Mouse (Mus musculus) left cerebral cortex, postnatal 25 days (tissue): ENCODE results near the gene Clip3. TPM values are rescaled to one million over a fixed set of nuclear protein-coding genes. Genes with fewer than 3 reads are reported as not detected.

ENCODE experiments used
- DNase-seq, 2 experiments: peaks; one replicate each; pipeline ENCODE4 v3.0.0; 2022; ENCODE audit warnings: low spot score in 2 of 2, mixed read lengths in 1 of 2
- intact Hi-C: fragments of 180-260 bp; cut with DNase I; formaldehyde crosslinking; loops from one replicate; pipeline ENCODE4 v1.15.1; 2025
- total RNA-seq, 2 experiments: library from RNA; stranded (reverse); gene quantifications; 2 replicates each; pipeline ENCODE4 v1.2.3; 2021

The Clip3 gene
- total RNA-seq, 2 experiments from 2014 or later, result 467 to 489 TPM

DNA sequence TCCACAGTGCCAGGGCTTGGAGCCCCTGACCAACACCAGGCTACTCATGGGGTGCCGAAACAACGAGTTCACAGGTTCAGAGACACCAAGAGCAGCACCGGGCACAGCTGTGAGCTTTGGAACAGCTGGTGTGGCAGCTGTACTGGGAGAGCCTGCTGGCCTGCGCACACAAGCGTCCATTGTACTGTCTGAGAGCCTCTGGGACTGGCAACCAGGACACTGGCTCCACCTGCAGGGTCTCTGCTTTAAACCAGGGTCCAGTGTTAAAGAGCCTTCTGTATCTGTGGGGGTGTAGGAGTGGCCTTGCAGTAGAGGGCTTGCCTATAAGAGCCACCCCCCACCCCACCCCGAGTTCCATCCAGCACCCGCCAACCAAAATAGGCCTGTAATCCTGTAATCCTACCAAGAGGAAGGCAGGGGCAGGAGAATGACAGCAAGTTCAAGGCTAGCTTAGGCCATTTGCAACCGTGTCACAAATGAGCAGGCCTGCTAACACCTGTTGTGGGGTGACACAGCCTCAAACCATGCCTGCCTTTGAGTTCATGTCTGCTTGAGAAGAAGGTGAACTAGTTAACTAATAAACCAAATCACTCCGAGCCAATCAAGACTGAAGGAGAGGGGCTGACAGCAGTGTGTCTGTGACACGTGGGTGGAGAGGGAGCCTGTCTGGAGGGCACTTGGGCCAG is 1.7 kb upstream of the Clip3 start:
- DNase-seq, result peak in 1 of 2 experiments; percentile 46
- intact Hi-C loops, result loop anchor here (2.0 kb wide), 1 partner anchor 57 kb away; the partner anchor contains the start of gene Tbcb

DNA sequence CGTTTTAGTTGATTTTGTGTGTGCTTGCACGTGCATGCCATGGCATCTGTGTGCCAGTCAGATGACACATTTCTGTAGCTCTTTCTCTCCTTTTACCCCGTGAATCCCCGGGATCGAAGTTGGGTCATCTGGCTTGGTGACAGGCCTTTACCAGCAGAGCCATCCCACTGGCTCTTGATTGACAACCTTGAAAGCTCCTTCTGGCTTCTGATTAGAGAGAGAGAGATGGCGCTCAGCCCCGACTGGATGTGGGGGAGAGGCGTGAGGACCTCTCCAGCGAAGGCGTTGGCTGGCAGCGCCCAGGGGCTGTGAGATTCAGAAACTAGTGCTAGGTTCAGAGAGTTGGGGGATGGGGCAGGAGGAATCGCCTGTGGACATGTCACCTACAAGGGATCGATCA is 2.3 kb downstream of the Clip3 start:
- DNase-seq, result peak in 1 of 2 experiments; percentile 70
- intact Hi-C loops, result no loop called here

DNA sequence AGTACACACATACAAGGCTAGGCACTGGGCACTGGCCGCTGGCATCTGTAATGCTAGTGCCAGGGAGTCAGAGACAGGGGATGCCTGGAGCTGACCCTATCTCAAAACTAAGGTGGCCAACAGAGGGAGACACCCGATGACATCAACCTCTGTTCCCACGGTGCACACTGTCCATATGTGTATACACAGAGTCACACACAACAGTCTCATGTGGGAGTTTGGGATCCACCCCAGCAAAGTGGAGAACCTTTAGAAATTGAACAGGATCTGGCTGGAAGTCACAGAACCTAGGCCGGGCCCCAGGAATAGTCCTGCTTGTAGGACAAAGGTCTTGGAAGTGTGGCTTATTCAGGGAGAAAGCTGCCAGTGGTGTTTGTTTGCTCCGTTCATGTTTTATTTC is 2.8 kb downstream of the Clip3 start:
- DNase-seq, result no peak
- intact Hi-C loops, result no loop called here

DNA sequence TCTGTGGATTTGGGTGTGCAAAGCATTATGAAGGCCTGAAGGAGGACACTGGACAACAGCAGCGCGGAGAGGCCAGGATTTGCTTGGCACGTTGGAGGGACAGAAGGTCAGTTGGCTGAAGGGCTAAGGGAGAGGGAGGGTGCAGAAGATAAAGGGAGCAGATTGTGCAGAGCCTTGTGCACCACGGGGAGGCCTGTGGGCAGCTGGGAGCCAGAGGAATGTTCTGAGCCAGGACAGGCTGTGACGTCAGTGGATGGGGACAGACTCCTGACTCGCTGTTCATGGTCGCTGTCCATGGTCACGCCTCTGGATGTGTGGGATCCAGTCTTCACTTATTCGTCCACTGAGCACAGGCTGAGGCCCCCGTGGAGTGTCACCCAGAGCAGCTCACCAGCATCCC is 3.6 kb downstream of the Clip3 start:
- intact Hi-C loops, result no loop called here
- DNase-seq, result peak; percentile 36 to 59

DNA sequence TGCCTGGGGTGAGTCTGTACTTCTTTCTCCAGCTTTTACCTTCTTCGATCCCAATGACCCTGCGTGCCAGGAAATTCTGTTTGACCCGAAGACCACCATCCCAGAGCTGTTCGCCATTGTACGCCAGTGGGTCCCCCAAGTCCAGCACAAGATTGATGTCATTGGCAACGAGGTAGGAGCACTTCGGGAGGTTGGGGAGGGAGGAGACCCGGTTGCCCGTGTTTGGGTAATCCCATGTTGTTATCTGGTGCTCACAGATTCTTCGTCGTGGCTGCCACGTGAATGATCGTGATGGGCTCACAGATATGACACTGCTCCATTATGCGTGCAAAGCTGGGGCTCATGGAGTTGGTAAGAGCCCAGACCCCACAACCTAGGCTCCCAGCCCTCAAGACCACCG is 5.3 kb downstream of the Clip3 start:
- intact Hi-C loops, result no loop called here
- DNase-seq, result no peak

DNA sequence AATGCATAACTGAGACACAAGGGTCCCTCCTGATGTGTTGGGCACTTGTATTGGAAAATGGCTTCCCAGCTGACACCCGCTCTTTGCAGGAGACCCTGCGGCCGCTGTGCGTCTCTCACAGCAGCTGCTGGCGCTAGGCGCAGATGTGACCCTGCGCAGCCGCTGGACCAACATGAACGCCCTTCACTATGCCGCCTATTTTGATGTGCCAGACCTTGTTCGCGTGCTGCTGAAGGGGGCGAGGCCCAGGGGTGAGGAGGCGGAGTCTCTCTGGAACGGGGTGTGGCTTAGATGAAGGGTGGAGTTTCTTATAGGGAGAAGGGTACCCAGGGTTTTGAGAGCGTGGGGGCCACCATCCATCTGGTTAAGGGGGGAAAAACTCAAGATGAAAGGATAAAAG is 5.7 kb downstream of the Clip3 start:
- no peak for DNase-seq
- intact Hi-C loops, result no loop called here

DNA sequence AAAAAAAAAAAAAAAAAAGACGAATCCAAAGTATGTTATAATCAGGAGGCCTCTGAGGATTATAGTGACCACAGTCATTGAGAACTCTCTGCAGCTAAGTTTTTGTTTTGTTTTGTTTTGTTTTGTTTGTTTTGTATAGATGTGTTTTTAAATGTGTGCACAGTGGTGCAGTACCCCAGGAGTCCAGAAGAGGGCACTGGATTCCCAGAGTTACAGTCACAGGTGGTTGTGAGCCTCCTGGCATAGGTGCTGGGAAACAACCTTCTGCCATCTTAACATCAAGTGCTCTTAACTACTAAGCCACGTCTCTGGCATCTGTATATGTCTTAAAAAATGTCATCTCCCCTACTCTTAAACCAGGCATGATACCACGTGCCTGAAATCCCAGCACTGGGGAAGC is 9.4 kb downstream of the Clip3 start:
- intact Hi-C loops, result no loop called here
- DNase-seq, result no peak

DNA sequence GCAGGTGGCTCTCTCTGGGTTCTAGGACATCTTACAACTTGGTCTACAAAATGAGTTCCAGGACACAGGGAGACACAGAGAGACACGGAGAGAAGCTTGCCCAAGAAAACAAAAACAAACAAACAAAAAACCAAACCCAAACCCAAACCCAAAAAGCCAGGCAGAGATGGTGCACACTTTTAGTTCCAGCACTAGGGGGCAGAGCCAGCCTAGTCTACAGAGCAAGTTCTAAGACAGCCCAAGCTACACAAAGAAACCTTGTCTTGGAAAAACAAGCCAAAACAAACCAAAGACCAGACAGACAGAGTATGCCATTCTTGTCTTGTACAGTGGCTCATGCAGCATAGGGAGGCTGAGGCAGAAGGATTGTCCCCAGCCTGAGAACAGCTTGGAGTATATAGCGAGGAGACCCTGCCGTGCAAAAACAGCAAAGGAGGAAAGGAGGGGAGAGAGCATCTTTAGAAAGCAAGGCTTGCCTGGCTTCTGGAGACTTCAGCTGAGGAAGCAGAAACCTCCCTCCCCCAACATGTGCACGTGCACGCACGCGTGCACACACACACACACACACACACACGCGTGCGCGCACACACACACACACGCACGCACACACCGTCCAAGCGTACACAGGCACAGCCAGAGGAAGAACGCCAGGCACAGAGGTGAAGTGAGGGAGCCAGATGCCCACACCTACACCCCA is 14.7 kb downstream of the Clip3 start:
- intact Hi-C loops, result no loop called here

DNA sequence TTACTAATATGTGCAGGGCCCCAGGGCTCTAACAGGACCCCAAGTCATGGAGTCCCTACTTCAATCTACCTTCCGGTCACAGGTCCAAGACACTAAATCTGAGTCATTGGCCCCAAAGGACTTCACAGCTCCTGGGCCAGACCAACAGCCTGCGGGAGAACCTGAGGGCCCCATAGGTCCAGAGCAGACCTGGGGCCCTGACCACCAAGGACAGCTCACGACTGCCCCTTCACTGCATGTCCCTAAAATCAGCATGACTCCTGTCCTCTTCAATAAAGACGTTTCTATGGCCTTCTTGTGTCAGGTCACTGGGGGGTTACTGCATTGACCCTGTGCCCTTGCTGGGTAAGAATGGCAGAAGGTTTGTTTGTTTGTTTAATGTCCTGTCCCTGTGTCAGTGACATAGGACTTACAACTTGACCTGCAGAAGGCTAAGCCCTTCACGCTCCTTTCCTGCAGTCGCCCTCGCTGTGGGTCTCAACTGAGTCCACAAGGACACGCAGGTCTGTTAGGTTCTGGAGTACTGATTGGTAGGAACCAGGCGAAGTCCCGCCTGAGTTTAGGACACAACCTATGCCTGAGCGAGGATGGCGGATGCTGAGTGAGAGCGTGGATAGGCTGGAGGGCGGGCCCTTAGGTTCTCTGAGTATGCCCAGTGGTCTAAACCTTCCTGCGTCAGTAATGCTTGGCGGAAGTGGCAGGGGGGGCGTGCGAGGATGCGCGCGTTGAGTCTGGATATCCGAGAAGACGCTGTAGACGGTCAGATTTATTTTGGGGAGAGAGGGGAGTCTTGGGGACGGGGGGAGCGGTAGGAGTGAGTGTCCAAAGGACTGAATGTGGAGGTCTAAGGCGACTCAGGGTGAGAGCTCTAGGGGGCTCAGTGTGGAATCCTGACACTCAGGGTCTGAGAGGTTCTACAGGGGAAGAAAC is 16.8 kb downstream of the Clip3 start, which contains the start of gene Alkbh6:
Gene Alkbh6, plus strand, starts transcription at position 642 of the 930 bp plus-strand sequence.
- peak; percentile 95 to 99 for DNase-seq
- intact Hi-C loops, result no loop called here

More for the DNA sequence above, 14.7 kb downstream of the Clip3 start:
- no peak for DNase-seq

DNA sequence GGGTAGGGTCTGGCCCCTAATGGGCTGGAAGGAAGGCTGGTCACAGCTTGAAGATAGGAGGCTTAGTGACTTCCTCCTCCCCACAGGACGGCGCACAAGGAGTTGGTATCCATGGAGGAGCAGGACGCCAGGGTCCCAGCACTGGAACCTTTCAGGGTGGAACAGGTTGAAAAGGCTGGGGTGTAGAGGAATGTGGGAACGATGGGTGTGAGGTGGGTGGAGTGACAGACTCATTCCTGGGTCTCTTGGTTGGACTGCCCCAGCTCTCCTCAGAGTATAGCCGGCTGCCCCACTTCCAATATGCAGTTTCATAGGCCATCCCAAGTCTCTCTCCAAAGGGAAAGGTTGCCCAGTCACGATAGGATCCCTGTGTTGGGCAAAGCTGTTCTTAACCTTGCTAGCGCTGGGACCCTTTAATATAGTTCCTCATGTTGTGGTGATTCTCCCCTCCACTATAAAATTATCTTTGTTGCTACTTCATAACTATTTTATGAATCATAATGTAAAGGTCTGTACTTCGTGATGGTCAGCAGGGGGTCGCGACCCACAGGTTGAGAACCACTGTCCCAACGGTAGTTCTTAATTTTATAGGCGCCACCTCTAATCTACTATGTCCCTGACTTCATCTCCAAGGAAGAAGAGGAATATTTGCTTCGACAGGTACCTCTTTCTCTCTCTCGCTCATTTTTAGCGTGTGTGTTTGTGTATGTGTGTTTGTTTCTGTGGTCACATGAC is 18.0 kb downstream of the Clip3 start:
- no peak for DNase-seq
- intact Hi-C loops, result no loop called here

DNA sequence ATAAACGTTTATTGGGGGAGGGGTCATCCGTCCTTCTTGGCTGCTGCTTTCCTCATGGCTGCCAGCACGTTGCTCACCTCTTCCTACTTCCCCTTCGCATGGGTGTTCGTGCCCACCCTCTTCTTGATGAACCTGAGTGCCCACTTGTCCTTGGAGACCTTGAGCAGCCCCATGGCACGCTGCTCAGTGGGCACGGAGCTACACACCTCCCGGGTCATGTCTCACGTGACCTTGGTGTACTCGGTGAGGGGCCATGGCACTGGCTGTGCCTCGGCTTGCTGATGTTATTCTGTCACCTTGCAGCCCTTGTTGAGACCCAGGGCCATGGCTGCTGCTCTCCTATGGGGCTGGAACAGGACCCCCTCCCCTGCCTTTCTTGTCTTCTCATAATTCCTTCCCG is 18.6 kb downstream of the Clip3 start:
- no peak for DNase-seq
- intact Hi-C loops, result no loop called here

DNA sequence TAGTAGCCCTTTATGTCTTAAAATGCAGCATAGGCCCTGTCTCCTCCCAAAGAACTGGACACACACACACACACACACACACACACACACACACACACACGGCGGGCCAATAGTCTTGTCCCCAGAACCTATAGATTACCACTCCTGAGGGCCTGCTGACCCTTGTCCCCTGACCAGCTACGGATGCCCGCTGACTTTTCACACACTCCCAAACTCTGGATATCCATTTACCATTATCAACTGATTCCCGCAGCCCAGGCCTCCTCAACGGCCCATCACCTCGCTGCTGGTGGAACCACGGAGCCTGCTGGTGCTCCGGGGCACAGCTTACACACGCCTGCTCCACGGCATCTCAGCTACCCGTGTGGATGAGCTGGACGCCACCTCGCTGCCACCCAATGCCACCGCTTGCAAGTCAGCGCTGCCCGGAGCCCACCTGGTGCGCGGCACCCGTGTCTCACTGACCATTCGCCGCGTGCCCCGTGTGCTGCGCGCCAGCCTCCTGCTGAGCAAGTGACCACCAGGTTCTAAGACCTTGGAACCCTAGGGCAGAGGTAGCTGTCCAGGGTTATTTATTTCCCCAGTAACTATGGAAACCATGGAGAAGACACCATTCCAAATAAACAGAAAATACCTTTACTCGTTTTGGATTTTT is 22.3 kb downstream of the Clip3 start:
- intact Hi-C loops, result no loop called here
- no peak for DNase-seq

DNA sequence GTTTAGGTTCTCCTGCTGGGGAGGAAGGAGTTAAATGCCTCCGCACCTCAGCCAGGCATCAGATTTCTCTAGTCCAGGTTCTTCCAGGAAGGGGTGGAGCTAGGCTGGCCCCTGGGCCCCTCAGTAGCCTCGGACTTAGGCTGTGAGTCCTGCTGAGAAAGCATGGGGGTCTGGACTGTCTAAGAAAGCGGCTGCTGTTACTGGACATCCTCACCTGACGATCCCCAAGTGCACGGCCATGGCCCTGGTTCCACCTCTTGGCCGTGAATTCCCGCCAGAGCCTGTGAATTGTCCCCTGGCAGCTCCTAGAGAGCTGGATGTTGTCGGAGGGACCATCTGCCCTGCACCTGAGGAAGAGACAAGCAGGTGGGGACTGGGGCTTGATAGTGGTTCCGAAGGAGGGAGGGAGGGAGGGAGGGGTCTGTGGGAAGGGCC is 23.2 kb downstream of the Clip3 start, which contains the start of gene Syne4:
Gene Syne4, plus strand, starts transcription at position 87 of the 435 bp plus-strand sequence.
- intact Hi-C loops, result no loop called here
- no peak for DNase-seq

DNA sequence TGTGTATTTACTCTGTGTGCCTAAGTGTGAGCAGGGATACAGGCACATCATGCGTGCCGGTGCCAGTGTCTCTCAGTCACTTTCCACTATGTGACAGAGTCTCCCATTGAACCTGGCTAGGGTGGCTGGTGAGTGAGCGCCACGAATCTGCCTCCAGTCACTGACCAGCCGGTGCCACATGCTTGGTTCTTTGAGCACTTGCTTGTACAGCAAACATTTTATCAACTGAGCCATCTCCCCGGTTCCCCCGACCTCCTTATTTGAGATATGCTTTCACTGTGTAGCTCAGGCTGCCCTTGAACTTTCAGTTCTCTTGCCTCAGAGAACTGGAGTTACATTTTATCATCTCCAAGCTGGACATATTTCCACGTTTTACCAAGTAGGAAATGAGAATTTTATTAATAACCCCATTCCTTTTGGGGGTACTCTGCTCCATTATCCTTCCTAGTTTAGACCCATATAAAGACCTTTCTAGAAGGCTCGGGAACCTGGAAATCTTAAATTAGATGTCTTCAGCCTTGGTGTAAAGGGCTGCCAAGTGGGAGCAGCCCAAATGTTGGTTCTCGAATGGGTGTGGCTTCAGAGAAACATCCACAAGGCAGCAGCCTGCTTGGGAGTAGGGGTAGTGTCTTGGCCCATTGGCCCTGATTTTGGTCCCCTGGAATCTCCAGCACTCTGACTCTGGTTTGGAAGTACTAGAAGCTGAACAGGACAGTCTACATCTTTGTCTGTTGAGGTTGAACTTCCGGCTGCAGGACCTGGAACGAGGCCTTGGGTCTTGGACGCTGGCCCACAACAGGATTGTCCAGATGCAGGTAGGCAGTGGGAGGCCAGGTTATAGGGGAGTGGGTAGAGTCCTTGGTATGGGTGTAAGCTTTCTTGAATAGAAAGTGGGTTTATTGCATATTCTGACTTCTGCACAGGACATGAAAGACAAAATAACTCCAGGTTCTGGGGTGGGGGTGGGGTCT is 24.3 kb downstream of the Clip3 start:
- intact Hi-C loops, result no loop called here
- no peak for DNase-seq

DNA sequence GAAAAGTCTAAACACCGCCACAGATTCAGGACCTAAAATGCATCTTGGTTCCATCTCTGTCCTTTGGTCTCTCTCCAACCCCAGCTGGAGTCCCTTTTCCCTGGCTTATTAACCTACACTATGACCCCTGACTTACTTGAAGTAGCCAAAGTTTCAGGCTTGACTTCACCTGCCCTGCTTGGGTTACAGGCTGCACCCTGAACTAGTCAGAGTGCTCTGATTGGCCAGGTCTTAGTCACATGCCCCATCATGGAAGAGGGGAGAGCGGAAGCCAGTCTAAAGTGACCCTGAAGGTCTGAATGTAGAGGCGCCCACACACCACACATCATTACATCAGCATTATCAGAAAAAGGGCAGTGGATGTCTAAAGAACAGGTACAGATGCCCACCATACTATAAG is 26.6 kb downstream of the Clip3 start:
- no peak for DNase-seq
- intact Hi-C loops, result no loop called here

DNA sequence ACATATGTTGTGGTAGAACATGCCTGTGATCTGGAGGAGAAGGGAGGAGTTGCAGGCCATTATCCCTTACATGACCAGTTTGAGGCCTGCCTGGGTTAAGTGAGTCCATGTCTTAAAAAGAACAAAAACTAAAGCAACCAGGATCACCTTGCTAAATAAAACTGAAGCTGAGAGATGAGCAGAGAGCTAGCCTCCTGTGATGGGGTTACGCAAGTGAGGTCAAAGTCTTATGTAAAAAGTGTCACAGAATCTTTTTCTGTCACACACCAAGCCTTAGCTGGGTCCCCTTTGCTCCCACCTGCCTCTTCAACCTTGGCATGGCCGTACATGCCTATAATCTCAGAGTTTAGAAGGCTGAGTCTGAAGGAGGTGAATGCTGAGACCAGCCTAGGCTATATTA is 29.4 kb downstream of the Clip3 start:
- intact Hi-C loops, result no loop called here
- no peak for DNase-seq

DNA sequence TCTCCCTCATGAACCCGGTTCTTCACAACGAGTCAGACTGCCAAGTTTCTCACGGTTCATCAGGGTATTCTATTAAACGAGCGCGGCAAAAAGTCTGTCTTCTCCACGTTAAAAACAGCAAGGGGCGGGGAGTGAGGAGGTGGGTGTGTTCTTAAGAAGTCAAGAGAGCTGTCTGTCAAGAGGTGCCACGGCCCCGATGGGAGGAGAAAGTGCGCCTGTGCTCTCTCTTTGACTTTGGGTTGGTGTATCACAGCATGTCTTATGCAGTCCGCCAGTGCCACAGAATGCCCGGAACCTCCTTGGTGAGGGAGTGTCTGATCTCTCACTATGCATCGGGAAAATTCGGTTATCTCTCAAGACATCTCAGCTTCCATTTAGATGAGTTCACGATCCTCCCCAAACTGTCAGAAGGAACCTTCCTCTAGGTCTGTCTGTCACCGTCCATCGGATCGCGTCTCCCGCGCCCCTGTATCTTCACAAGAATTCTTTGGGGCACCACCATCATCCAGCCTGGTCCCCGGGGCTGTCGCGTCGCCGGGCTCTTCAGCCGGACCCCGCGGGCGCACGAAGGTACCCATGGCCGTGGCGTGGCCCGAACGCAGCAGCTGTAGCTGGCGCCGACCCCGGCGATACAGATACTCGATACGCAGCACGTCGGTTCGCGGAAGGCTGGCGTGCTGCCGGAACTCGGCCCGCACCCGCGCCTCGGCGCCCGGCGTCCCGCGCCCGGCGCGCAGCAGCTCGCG is 30.2 kb downstream of the Clip3 start, which contains the start of gene E130208F15Rik:
Gene E130208F15Rik, plus strand, starts transcription at position 202 of the 746 bp plus-strand sequence.
- DNase-seq, result peak; percentile 67 to 86
- intact Hi-C loops, result no loop called here
